Mouse (Mus musculus) frontal cortex, postnatal 25 days (tissue): Measurements from ENCODE around the gene Mbnl2.
A peak's percentile ranks its signal among the peaks of the same experiment; 100 is the strongest.

Source experiments
- DNase-seq, 2 experiments: peaks; one replicate each; pipeline ENCODE4 v3.0.0; 2022; ENCODE audit warnings: low spot score in 2 of 2

Mbnl2 gene

GRCm38 (mm10) chr14:120382179-120382578 lies 106.7 kb downstream of the Mbnl2 start:
- no peak for DNase-seq

GRCm38 (mm10) chr14:120383186-120383851 lies 107.8 kb downstream of the Mbnl2 start:
- no peak for DNase-seq

GRCm38 (mm10) chr14:120384615-120385014 lies 109.1 kb downstream of the Mbnl2 start:
- DNase-seq = no peak

GRCm38 (mm10) chr14:120387293-120387692 lies 111.8 kb downstream of the Mbnl2 start:
- DNase-seq = no peak

- no peak for DNase-seq
Observed at GRCm38 (mm10) chr14:120388818-120389691, 113.6 kb downstream of the Mbnl2 start.

GRCm38 (mm10) chr14:120390231-120390944 lies 114.9 kb downstream of the Mbnl2 start:
- DNase-seq = no peak

GRCm38 (mm10) chr14:120391701-120392100 lies 116.2 kb downstream of the Mbnl2 start:
- DNase-seq = peak in 1 of 2 experiments; percentile 41

- DNase-seq = no peak
Observed at GRCm38 (mm10) chr14:120392441-120392840, 117.0 kb downstream of the Mbnl2 start.

GRCm38 (mm10) chr14:120393441-120393840 lies 118.0 kb downstream of the Mbnl2 start:
- no peak for DNase-seq

- no peak for DNase-seq
Observed at GRCm38 (mm10) chr14:120394216-120394615, 118.7 kb downstream of the Mbnl2 start.

- DNase-seq = no peak
Observed at GRCm38 (mm10) chr14:120394827-120395226, 119.4 kb downstream of the Mbnl2 start.

GRCm38 (mm10) chr14:120395501-120395900 lies 120.0 kb downstream of the Mbnl2 start:
- DNase-seq = no peak

GRCm38 (mm10) chr14:120397871-120398647 lies 122.6 kb downstream of the Mbnl2 start:
- peak; percentile 72 to 73 for DNase-seq

- DNase-seq = no peak
Observed at GRCm38 (mm10) chr14:120399614-120400013, 124.1 kb downstream of the Mbnl2 start.

- no peak for DNase-seq
Observed at GRCm38 (mm10) chr14:120401158-120401557, 125.7 kb downstream of the Mbnl2 start.

- DNase-seq = no peak
Observed at GRCm38 (mm10) chr14:120402715-120403114, 127.2 kb downstream of the Mbnl2 start.

GRCm38 (mm10) chr14:120404364-120404763 lies 128.9 kb downstream of the Mbnl2 start:
- DNase-seq = no peak

- no peak for DNase-seq
Observed at GRCm38 (mm10) chr14:120404811-120405582, 129.5 kb downstream of the Mbnl2 start.

GRCm38 (mm10) chr14:120405597-120405996 lies 130.1 kb downstream of the Mbnl2 start:
- no peak for DNase-seq

- DNase-seq = no peak
Observed at GRCm38 (mm10) chr14:120406271-120406670, 130.8 kb downstream of the Mbnl2 start.

GRCm38 (mm10) chr14:120406820-120407219 lies 131.4 kb downstream of the Mbnl2 start:
- DNase-seq = no peak
